Mouse (Mus musculus) cortical plate, adult 2 months (tissue): ENCODE measurements around the gene Gm28778. TPM values are rescaled to one million over a fixed set of nuclear protein-coding genes. Genes with fewer than 3 reads are reported as not detected.
"Not testable (repeated sequence)": the region's sequence is repeated elsewhere in the genome, so short reads cannot be mapped to it uniquely, and the experiment has no call there.

Experiments
- H3K27ac ChIP-seq: fragments of 200-500 bp; 2 replicates; pipeline ENCODE4 v1.5.1; 2012; ENCODE audit warnings: low read length, control low read depth, inconsistent platforms; ENCODE audit not compliant: insufficient read depth
- H3K4me1 ChIP-seq: fragments of 200-500 bp; 2 replicates; pipeline ENCODE4 v1.6.1; 2011; ENCODE audit warnings: low read length; ENCODE audit not compliant: control insufficient read depth, insufficient read depth
- H3K4me3 ChIP-seq: fragments of 200-500 bp; 2 replicates; pipeline ENCODE4 v1.5.1; 2011; ENCODE audit warnings: mild to moderate bottlenecking, low read length, control low read depth; ENCODE audit not compliant: insufficient read depth
- CTCF ChIP-seq: fragments of 200-500 bp; IDR thresholded peaks from 2 replicates; pipeline ENCODE4 v1.5.1; 2011; ENCODE audit warnings: mild to moderate bottlenecking, control low read depth, low read length; ENCODE audit not compliant: insufficient read depth; ENCODE audit errors: extremely low read depth
- POLR2A ChIP-seq: fragments of 200-500 bp; IDR thresholded peaks from 2 replicates; pipeline ENCODE4 v1.6.1; 2011; ENCODE audit warnings: mild to moderate bottlenecking, low read length, control low read depth; ENCODE audit not compliant: insufficient read depth; ENCODE audit errors: extremely low read depth
- polyA plus RNA-seq: library from polyadenylated mRNA; depleted of rRNA; stranded (reverse); fragments of >200 nt; gene quantifications from 2 replicates; pipeline ENCODE4 v1.2.3, GENCODE M21; 2012; rRNA removed

Gene Gm28778
- polyA plus RNA-seq, 1 experiment = 0.52 TPM

- H3K4me1 ChIP-seq = no peaks in the 10 kb centered on the region
- H3K27ac ChIP-seq = no peak overlapping the region
- H3K4me3 ChIP-seq = no peak overlapping the region
- TF ChIP-seq POLR2A (no peak), CTCF (no peak)
These were observed 26.3 kb downstream of the Gm28778 start for GRCm38 (mm10) chr1:53323254-53323653.

GRCm38 (mm10) chr1:53324277-53324676, 27.4 kb downstream of the Gm28778 start:
- no peak overlapping the region for H3K27ac ChIP-seq
- H3K4me1 ChIP-seq = no peaks in the 10 kb centered on the region
- TF ChIP-seq POLR2A (no peak), CTCF (no peak)
- no peak overlapping the region for H3K4me3 ChIP-seq

DNA sequence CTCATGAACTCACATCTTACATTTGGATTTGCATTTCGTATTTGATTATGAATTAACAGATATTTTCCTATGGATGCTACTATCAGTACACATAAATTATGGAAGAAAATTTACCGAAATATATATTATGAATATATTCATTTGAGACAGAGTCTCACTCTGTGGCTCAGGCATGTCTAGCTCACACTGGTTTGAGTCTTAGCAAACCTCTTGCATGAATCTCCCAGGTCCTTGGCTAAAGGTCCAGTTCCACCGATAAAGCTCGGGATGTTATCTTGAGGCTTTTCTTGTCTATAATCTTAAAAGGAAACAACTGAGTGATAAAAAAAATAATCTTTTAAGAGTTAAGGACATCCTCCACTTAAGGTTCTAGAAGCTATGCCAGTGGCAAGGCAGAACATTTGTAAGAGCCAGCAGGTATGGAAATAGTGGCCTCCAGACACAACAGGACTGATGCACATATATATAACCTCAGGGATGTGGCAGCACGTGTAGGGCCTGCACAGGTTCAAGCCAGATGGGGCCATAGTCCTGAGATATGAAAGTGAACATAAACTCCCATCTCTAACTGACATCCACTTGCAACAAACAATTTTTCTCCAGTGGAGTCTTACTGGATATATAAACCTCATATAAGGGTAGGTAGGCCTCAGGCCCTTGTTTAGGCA, 28.1 kb downstream of the Gm28778 start:
- TF ChIP-seq CTCF = no peak
- TF ChIP-seq POLR2A = no peak
- H3K4me3 ChIP-seq = no peak overlapping the region
- no peaks in the 10 kb centered on the region for H3K4me1 ChIP-seq
- no peak overlapping the region for H3K27ac ChIP-seq

DNA sequence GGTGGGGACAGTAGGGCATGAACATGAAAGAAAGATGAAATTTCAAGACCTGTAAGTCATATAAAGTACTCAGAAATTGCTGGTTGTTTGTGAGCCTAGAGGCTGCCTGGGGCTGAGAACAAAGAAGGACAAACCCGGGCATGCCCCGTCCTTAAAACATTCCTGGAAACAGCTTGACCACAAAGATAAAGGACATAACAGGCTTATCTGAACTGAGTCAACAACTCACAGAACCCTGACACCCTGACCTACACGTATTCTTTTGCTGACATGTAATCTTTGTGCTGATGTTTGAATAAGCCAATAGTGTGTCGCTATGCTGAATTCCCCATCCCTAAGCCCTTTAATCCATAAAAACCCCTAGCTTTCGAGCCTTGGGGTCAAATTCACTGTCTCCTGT, 36.6 kb downstream of the Gm28778 start:
- not testable (repeated sequence) for H3K27ac ChIP-seq, H3K4me3 ChIP-seq, H3K4me1 ChIP-seq

- no peaks in the 10 kb centered on the region for H3K4me1 ChIP-seq
- no peak overlapping the region for H3K4me3 ChIP-seq
- H3K27ac ChIP-seq = no peak overlapping the region
- TF ChIP-seq CTCF = no peak
- no peak for TF ChIP-seq POLR2A
These were observed 38.6 kb downstream of the Gm28778 start for GRCm38 (mm10) chr1:53335465-53335864.

DNA sequence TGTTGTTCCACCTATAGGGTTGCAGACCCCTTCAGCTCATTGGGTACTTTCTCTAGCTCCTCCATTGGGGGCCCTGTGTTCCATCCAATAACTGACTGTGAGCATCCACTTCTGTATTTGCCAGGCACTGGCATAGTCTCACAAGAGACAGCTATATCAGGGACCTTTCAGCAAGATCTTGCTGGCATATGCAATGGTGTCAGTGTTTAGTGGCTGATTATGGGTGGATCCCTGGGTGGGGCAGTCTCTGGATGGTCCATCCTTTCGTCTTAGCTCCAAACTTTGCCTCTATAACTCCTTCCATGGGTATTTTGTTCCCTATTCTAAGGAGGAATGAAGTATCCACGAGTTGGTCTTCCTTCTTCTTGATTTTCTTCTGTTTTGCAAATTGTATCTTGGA, 40.5 kb downstream of the Gm28778 start:
- not testable (repeated sequence) for H3K4me1 ChIP-seq, H3K27ac ChIP-seq

DNA sequence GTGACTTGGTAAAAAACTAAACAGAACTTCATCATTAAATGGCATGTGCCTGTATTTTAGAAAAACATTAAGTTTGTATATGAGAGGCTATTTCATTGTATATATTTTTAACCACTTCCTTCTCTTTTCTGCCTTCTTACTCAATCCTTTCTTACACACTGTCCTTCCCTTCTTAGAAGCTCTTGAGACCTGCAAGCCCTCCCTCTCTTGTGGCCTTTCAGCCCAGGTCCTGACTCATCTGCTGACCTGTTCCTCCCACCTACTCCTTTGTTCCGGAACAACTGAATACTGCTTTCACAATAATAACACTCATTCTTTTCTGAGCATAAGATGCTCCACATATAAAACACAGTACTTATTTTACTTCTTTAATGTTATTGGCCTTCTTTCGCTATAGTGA, 44.2 kb downstream of the Gm28778 start:
- no peak overlapping the region for H3K4me3 ChIP-seq
- TF ChIP-seq CTCF (no peak), POLR2A (no peak)
- no peaks in the 10 kb centered on the region for H3K4me1 ChIP-seq
- no peak overlapping the region for H3K27ac ChIP-seq

More for the DNA sequence above, 40.5 kb downstream of the Gm28778 start:
- not testable (repeated sequence) for H3K4me3 ChIP-seq

- peak; percentile 92 for TF ChIP-seq POLR2A
- peak; percentile 25; the same call in 1 of the 2 replicates for TF ChIP-seq CTCF
- H3K4me1 ChIP-seq = no peaks in the 10 kb centered on the region
- H3K27ac ChIP-seq = peak within 1 kb of the TSS; percentile 45; the same call in 1 of the 2 replicates
These were observed 55.7 kb downstream of the Gm28778 start, which contains the start of the genes Asdurf, Gm28551 and Asnsd1 for GRCm38 (mm10) chr1:53352327-53353261. Gene Asdurf, minus strand, starts transcription at chr1:53352619. Gene Gm28551, minus strand, starts transcription at chr1:53352667. Gene Asnsd1, minus strand, starts transcription at chr1:53352752.

GRCm38 (mm10) chr1:53358988-53359387, 62.1 kb downstream of the Gm28778 start:
- H3K4me3 ChIP-seq = no peak overlapping the region
- H3K27ac ChIP-seq = no peak overlapping the region
- H3K4me1 ChIP-seq = no peaks in the 10 kb centered on the region
- TF ChIP-seq CTCF = no peak
- no peak for TF ChIP-seq POLR2A

More at GRCm38 (mm10) chr1:53352327-53353261, 55.7 kb downstream of the Gm28778 start, which contains the start of the genes Asdurf, Gm28551 and Asnsd1:
- peak within 1 kb of the TSS; percentile 73 for H3K4me3 ChIP-seq

Other genes starting within 250 kb of the Gm28778 start
- gene Mstn, start 235.5 kb upstream of the Gm28778 start, polyA plus RNA-seq = 0.13 and 0.23 TPM in 2 replicates
- gene 1700019A02Rik, start 109.5 kb upstream of the Gm28778 start, polyA plus RNA-seq = not detected in 2 replicates
- gene Pms1, start 93 bp upstream of the Gm28778 start, polyA plus RNA-seq = 3.4 and 3.9 TPM in 2 replicates
- gene Ormdl1, start within 50 bp of the Gm28778 start, polyA plus RNA-seq = 9.5 and 10.1 TPM in 2 replicates
- 21.1 and 21.4 TPM in 2 replicates for gene Osgepl1, start 16.5 kb downstream of the Gm28778 start, polyA plus RNA-seq
- gene Asdurf, start 55.5 kb downstream of the Gm28778 start, polyA plus RNA-seq = not detected in 2 replicates
- 0.29 and 0.34 TPM in 2 replicates for gene Gm28551, start 55.6 kb downstream of the Gm28778 start, polyA plus RNA-seq
- 16.2 and 16.4 TPM in 2 replicates for gene Asnsd1, start 55.6 kb downstream of the Gm28778 start, polyA plus RNA-seq